Mouse (Mus musculus): ENCODE results near the gene Tinf2.

- TF ChIP-seq CTCF (IDR thresholded peaks at IDR 0.05; ENCODE audit: extremely low read depth, insufficient read length, insufficient replicate concordance, low read depth, low read length): no peak
- TF ChIP-seq POLR2A (IDR thresholded peaks at IDR 0.05; ENCODE audit: low read depth, low read length): no peak
These were observed 33.3 kb upstream of the Tinf2 start for GRCm38 (mm10) chr14:55714893-55715292.

Measured in small intestine, adult 2 months (tissue).